Mouse (Mus musculus): Measurements from ENCODE around the gene Nacc1.
"Not testable (repeated sequence)": the region's sequence is repeated elsewhere in the genome, so short reads cannot be mapped to it uniquely, and the experiment has no call there.

Gene Nacc1

DNA sequence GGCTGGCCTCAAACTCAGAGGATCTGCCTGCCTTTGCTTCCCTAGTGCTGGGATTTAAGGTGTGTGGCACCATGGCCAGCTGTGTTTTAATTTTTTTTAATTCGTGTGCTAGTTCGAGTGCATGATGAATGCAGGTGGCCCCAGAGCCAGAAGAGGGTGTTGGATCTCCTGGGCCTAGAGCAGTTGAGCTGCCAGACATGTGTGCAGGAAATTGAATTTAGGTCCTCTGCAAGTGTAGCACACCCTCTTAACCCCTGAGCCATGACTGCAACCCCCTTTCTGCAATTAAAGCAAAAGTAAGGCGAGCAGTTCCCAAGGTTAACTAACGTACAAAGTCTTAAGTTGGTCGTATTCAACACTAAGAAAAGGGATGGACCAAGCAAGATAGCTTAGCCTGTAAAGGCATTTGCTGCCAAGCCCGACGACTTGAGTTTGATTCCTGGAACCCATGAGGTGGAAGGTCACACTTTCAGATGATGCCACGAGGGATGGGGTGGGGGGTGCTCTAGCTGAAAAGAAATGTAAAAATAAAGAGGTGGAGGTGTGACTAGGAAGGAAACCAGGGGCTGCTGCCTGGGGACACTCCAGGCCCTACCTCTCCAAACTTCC lies 49.6 kb downstream of the Nacc1 start:
- no peak for DNase-seq

DNA sequence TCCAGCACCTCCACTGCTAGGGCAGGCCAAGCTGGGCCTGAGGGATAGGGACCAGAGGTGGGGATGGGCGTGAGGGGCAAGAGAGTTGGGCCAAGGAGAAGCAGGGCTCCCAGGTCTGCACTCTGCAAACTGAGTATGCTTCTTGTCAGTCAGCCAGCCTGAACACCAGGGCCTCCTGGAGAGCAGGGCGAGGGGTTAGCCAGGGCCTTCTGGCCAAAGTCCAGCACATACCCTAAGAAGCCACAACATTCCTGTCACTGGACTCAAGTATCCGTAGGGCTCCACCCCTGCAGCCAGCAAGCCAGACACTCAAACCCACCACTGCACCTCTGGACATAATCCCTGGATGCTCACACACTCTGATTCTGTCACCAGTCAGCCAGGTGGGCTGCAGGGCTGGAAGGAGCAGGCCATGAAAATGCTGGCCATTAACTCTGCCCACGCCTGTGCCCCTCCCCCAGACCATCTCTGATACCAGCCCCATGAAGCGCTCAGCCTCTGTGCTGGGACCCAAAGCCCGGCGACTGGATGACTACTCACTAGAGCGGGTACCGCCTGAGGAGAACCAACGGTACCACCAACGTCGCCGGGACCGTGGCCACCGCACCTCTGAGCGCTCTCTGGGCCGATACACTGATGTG lies 51.5 kb downstream of the Nacc1 start:
- no peak for DNase-seq

DNA sequence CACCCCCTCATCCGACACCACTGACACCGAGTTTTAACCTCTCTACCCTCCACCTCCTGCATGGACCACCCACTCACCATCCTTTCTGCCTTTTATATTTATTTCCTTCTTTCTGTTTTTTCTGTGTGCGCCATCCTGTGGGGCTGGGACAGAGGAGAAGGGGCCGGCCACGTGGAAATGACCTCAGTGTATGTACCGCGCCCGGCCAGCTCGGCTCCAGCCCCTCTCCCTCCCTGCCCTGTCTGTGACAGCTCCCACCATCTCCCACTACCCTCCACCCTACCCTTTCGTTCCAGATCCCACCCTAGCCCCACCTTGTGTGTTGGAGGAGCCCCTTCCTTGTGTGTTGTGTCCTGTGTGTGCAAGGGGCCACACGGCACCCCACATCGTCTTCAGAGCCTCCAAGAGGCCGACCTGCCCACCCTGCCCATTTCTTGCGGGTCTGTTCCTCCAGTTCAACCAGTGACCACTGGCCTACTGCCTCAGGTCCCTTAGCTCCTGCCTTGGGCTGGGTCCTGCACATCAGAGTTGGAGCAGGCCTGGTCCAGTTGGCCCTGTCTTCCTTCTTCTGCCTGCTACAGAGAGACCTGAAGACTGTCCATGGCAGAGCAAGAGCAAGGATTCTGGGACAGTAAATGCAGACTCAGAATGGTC lies 52.1 kb downstream of the Nacc1 start:
- no peak for DNase-seq

DNA sequence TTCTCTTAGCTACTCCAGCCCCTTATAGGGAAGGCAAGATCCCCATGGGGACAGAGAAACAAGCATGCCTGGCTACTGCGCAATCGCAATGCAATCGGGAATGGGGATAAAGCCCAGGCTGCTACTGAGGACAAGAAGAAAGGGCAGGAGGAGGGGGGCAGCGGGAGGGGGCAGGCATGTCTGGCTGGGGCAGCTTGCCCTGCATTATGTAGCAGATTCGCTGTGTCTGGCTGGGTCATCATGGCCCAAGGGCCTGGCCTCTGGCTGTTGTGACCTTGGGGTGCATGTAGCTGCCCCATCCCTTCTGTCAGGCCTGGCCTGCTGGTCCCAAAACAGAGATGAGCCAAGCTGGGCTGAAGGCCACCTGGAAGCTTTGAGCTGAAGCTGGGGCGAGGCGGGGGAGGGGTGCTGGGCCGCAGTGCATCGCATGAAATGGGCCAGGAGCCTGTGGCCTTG lies 52.8 kb downstream of the Nacc1 start:
- DNase-seq: peak; percentile 52

GRCm38 (mm10) chr8:84633841-84634584 lies 53.6 kb downstream of the Nacc1 start:
- DNase-seq: no peak

GRCm38 (mm10) chr8:84631813-84632212 lies 55.8 kb downstream of the Nacc1 start:
- DNase-seq: no peak

GRCm38 (mm10) chr8:84630145-84630544 lies 57.5 kb downstream of the Nacc1 start:
- no peak for DNase-seq

DNA sequence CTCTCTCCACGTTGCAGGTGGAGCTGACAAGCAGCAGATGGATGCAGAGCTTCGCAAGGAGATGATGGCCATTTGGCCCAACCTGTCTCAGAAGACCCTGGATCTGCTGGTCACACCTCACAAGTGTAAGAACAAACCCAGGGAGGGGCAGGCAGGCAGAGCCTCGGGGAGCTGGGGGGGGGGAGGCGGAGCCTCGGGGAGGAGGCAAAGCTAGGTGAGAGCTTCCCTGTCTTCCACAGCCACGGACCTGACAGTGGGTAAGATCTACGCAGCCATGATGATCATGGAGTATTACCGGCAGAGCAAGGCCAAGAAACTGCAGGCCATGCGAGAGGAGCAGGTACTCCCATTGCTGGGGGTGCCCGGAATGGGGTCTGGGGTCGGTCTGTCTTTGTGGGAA lies 58.1 kb downstream of the Nacc1 start:
- no peak for DNase-seq

DNA sequence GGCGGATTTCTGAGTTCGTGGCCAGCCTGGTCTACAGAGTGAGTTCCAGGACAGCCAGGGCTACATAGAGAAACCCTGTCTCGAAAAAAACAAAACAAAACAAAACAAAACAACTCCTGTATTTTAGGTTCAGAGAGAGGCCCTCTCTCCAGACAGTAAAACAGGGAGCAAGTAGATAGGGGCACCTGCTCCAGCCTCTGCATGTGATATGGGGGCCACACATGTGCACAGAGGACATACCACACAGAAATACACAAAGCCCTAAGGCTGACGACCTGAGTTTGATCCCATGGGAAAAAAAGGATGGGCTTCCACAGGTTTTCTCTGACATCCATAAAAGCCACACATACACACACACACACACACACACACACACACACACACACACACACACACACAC lies 64.2 kb downstream of the Nacc1 start:
- not testable (repeated sequence) for DNase-seq

- no peak for DNase-seq
Measured at GRCm38 (mm10) chr8:84621102-84621625, 66.5 kb downstream of the Nacc1 start.
